Mouse (Mus musculus) cortical plate, adult 2 months (tissue): ENCODE results near the gene Slc2a1.

Source experiments
- CTCF ChIP-seq: fragments of 200-500 bp; IDR thresholded peaks from 2 replicates; pipeline ENCODE4 v1.5.1; 2011; ENCODE audit warnings: mild to moderate bottlenecking, control low read depth, low read length; ENCODE audit not compliant: insufficient read depth; ENCODE audit errors: extremely low read depth
- POLR2A ChIP-seq: fragments of 200-500 bp; IDR thresholded peaks from 2 replicates; pipeline ENCODE4 v1.6.1; 2011; ENCODE audit warnings: mild to moderate bottlenecking, low read length, control low read depth; ENCODE audit not compliant: insufficient read depth; ENCODE audit errors: extremely low read depth

- TF ChIP-seq CTCF (no peak), POLR2A (no peak)
Observed at GRCm38 (mm10) chr4:119133860-119134259, 25.3 kb downstream of the Slc2a1 start.
